Mouse (Mus musculus) liver, embryonic 14 days (tissue): ENCODE measurements around the gene Gm281. TPM values are rescaled to one million over a fixed set of nuclear protein-coding genes. Genes with fewer than 3 reads are reported as not detected.

ENCODE experiments used
- polyA plus RNA-seq: library from polyadenylated mRNA; depleted of rRNA; stranded (reverse); fragments of >200 nt; gene quantifications from 2 replicates; pipeline ENCODE4 v1.2.3, GENCODE M21; 2012; rRNA removed

Gm281 gene
- polyA plus RNA-seq = not detected in 2 replicates

DNA sequence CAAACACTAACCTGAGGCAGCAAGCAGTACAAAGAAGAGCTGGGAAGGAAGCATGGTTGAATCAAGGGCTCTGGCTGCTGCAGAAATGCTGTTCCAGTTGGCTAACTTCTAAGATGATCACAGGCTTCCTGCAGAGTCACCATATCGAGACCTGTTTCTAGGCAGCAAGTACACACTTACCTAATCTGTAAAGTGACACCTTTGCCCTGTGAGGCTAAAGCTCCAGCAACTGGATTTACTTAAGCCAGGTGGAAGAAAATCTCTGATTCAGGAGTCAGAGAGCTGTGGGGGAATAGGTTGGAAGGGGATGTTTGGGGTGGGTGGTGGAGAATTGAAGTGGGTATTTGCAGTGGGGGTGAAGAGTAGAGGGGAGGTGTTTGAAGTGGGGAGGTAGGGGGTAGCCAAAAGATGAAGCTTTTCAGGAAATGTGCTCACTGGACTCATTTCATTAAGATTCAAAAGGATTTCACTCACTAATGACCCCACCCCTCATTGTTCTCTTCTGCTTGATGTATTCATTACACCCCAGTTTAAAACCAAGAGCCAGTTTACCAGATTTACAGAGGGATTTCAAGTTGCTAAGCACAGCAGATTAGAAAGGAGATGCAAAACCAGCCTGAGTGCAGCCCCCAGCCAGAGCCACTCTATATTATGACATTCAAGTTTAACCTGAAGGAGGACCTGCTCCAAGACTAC is at the start of gene Gm281:
Gm281 (minus strand) TSS at position 92 of the 696 bp plus-strand sequence.

DNA sequence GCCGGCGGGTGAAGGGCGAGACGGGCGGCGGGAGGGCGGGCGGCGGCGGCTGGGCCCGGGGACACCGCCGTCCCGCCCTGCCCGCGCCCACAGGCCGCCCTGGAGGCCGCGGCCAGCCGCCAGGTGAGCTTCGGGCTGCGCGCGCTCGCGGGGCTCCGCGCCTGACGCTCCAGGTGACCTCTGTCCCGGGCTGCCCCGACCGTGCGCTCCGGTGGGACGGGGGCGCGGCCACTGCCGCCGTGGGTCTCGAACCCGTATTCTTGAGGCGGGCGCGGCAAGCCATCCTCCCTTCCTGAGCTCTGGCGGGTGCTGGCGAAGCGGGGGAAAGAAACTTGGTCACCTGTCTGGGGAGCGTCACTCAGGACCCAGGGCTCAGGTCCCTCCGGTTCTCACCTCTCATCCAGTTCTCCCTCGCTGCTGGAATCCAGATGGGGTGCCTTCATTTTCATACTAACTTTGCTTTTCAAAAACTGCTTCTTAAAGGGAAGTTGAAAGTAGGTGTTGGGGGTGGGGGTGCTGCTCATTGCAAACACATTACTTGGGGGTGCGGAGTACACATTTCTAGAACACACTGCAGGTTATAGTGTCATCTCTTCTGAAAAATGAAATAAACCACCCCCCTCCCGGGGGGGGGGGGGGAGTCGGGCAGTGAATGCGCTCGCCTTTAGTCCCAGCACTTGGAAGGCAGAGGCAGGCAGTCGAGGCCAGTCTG is 47.3 kb upstream of the Gm281 start, which contains the start of the genes Atxn7 and Thoc7:
Atxn7 (plus strand) TSS at position 40 of the 712 bp plus-strand sequence.
Thoc7 (minus strand) TSS at position 452 of the 712 bp plus-strand sequence.

Other genes with a start within 250 kb of the Gm281 start
- not detected in 2 replicates for gene Sntn, start 243.6 kb downstream of the Gm281 start, polyA plus RNA-seq
- gene Atxn7, start 47.0 kb upstream of the Gm281 start, polyA plus RNA-seq = 2.9 and 3.4 TPM in 2 replicates
- 51.2 and 56.0 TPM in 2 replicates for gene Thoc7, start 47.4 kb upstream of the Gm281 start, polyA plus RNA-seq
- gene Psmd6, start 206.5 kb upstream of the Gm281 start, polyA plus RNA-seq = 51.2 and 56.9 TPM in 2 replicates